Mouse (Mus musculus) embryonic fibroblast, embryonic 13.5 days (primary cell): ENCODE measurements at regions not wholly inside any gene's neighbourhood (a gene's known extent, or its start where the extent isn't known, plus 50 kb on each side); places are given as distances from the start of the nearest gene placed in this dataset.

Source experiments
- CTCF ChIP-seq: IDR thresholded peaks from 2 replicates; pipeline ENCODE4 v1.5.1; 2011; ENCODE audit warnings: mild to moderate bottlenecking, control low read depth, low read length, moderate library complexity, borderline replicate concordance; ENCODE audit not compliant: insufficient read depth
- POLR2A ChIP-seq: IDR thresholded peaks from 2 replicates; pipeline ENCODE4 v1.6.1; 2011; ENCODE audit warnings: low read depth, mild to moderate bottlenecking, control low read depth, low read length, moderate library complexity

DNA sequence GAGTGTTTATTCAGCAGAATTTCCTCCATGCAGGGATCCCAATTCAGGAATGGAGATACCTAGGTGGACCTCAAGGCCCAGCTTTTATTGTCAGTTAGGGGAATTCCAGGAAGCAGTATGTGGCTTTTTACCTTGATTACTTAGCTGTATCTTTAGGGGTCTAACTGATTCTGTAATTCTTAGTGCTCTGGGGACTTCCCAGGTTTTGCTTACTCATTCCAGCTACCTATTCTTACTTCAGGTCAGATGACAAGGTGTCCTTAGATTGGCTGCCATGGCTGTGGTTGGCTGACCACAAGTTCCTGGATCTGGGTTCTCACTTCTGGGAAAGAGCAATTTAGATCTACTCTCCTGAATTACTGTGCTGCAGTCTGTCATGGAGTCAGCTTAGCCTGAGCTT is 235.2 kb upstream of the Ptprz1 start:
- no peak for TF ChIP-seq POLR2A
- TF ChIP-seq CTCF: no peak
